Mouse (Mus musculus) brain, embryonic 14.5 days (tissue): ENCODE measurements around the gene Pim1.

ENCODE experiments used
- CTCF ChIP-seq: fragments of 200-500 bp; IDR thresholded peaks from 2 replicates; pipeline ENCODE4 v1.5.1; 2012; ENCODE audit warnings: inconsistent platforms, mild to moderate bottlenecking, moderate library complexity, borderline replicate concordance; ENCODE audit not compliant: insufficient read depth, insufficient read length; ENCODE audit errors: extremely low read depth
- POLR2A ChIP-seq: fragments of 200-500 bp; IDR thresholded peaks from 2 replicates; pipeline ENCODE4 v1.6.1; 2012; ENCODE audit warnings: mild to moderate bottlenecking, inconsistent platforms, borderline replicate concordance; ENCODE audit not compliant: poor library complexity, insufficient read depth, insufficient read length, severe bottlenecking; ENCODE audit errors: extremely low read depth

DNA sequence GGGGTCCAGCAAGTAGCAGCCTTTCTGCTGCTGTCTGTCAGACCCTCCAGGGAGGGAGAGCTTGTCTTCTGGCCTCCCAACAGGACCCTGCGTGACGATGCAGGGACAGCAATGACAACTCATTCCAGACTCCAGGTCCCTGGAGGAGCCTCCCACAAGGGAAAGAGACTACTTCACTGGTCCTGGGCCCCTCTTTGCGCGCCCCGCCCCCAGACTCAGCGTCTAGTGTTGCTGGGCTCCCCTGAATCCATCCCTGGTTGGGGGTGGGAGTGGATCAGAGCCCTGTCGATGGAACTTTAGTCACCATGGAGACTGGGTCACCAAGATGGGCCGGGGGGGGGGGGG lies 4.2 kb downstream of the Pim1 start:
- no peak for TF ChIP-seq CTCF
- TF ChIP-seq POLR2A = no peak
